In genomic region chr1:89245202-89246003, GRCm38 (mm10) we compare ENCODE assay signal across 13 mouse cellular contexts.
A peak's percentile ranks its signal among the peaks of the same experiment; 100 is the strongest.
DNase-seq lines count a peak whose midpoint lies in the region; ATAC-seq and TF ChIP-seq lines count a peak whose summit lies in the region.
"Had no signal": no experiment of that assay in that cellular context is flagged by ENCODE, and none has a peak within 500 bp of the region (broad histone marks: within the 10 kb centered on the region; RNA-seq: fewer than 3 reads in every experiment).

No protein-coding gene starts in this region.

- H3K4me2 ChIP-seq in intestine, embryonic 15.5 days (replicated peaks) = no peak overlapping the region
- H3K4me2 ChIP-seq in intestine, embryonic 16.5 days (ENCODE audit: low read depth, low read length) = no peak overlapping the region
- no peak overlapping the region for H3K4me2 ChIP-seq in forebrain, embryonic 12.5 days
- H3K4me2 ChIP-seq in limb, embryonic 14.5 days (replicated peaks; ENCODE audit: low read depth, low read length, severe bottlenecking) = peak overlapping the region; percentile 24; the same call in 1 of the 2 replicates

- H3K4me3 ChIP-seq in intestine, embryonic 15.5 days (replicated peaks) = no peak overlapping the region
- no peak overlapping the region for H3K4me3 ChIP-seq in intestine, embryonic 16.5 days (ENCODE audit: low read length)
- no peak overlapping the region for H3K4me3 ChIP-seq in forebrain, embryonic 12.5 days (replicated peaks)
- no peak overlapping the region for H3K4me3 ChIP-seq in limb, embryonic 14.5 days (replicated peaks; ENCODE audit: low read length)

- no peak for TF ChIP-seq POLR2A in limb, embryonic 14.5 days (IDR thresholded peaks at IDR 0.05; ENCODE audit: borderline replicate concordance, extremely low read depth, insufficient read depth, insufficient read length)

- H3K9me3 ChIP-seq in intestine, embryonic 15.5 days = no peaks in the 10 kb centered on the region
- 0 out of 2 replicates have a peak, but pooled peaks cover 2% of the 10 kb centered on the region for H3K9me3 ChIP-seq in intestine, embryonic 16.5 days (ENCODE audit: control insufficient read depth, low read length)
- peaks cover 6% of the 10 kb centered on the region; the same call in 1 of the 2 replicates for H3K9me3 ChIP-seq in forebrain, embryonic 12.5 days
- H3K9me3 ChIP-seq in limb, embryonic 14.5 days (ENCODE audit: control insufficient read depth, low read length) = no peaks in the 10 kb centered on the region; the same call in 1 of the 2 replicates

- 0 out of 2 replicates have a peak overlapping the region, but pooled peaks have one; percentile 1 for H3K27ac ChIP-seq in intestine, embryonic 15.5 days
- no peak overlapping the region for H3K27ac ChIP-seq in intestine, embryonic 16.5 days (ENCODE audit: low read length)
- peak overlapping the region; percentile 37; the same call in 1 of the 2 replicates for H3K27ac ChIP-seq in forebrain, embryonic 12.5 days
- H3K27ac ChIP-seq in limb, embryonic 14.5 days (replicated peaks; ENCODE audit: low read depth, low read length) = no peak overlapping the region

- intact Hi-C loops in heart, postnatal 36 days (cut with DNase I) = no loop called here

- no peak overlapping the region for H3K9ac ChIP-seq in intestine, embryonic 15.5 days
- H3K9ac ChIP-seq in intestine, embryonic 16.5 days (ENCODE audit: low read depth, low read length) = no peak overlapping the region
- H3K9ac ChIP-seq in forebrain, embryonic 12.5 days = no peak overlapping the region
- H3K9ac ChIP-seq in limb, embryonic 14.5 days (ENCODE audit: low read depth, low read length, severe bottlenecking) = no peak overlapping the region

- peak; percentile 50 for DNase-seq in limb, embryonic 14.5 days (ENCODE audit: low spot score)
- DNase-seq in retina, postnatal 1 day = peak; percentile 55
- no peak for DNase-seq in right cerebral cortex, postnatal 36 days (ENCODE audit: low spot score in 2 of 2)
- no peak for DNase-seq in thymus, postnatal 10 days (ENCODE audit: low spot score in 2 of 2)
- DNase-seq in heart, postnatal 36 days = no peak
- DNase-seq: cerebellum, postnatal 25 days; heart, adult 18-20 months; kidney, adult 2 months; liver had no signal

- H3K36me3 ChIP-seq in intestine, embryonic 15.5 days = no peaks in the 10 kb centered on the region
- H3K36me3 ChIP-seq in intestine, embryonic 16.5 days (ENCODE audit: control insufficient read depth, insufficient read depth, low read length) = no peaks in the 10 kb centered on the region
- H3K36me3 ChIP-seq in forebrain, embryonic 12.5 days (replicated peaks) = no peaks in the 10 kb centered on the region
- no peaks in the 10 kb centered on the region for H3K36me3 ChIP-seq in limb, embryonic 14.5 days (ENCODE audit: control insufficient read depth, insufficient read depth, low read length)

- no peak for ATAC-seq in intestine, embryonic 15.5 days
- no peak for ATAC-seq in intestine, embryonic 16.5 days
- ATAC-seq in forebrain, embryonic 12.5 days (ENCODE audit: low FRiP score) = no peak
- no peak for ATAC-seq in limb, embryonic 14.5 days (ENCODE audit: low FRiP score, low read depth)
- ATAC-seq: CD4-positive, CD25-positive, alpha-beta regulatory T cell, adult 4 months had no signal

- no peaks in the 10 kb centered on the region for H3K27me3 ChIP-seq in intestine, embryonic 15.5 days (replicated peaks)
- H3K27me3 ChIP-seq in intestine, embryonic 16.5 days (replicated peaks; ENCODE audit: control insufficient read depth, insufficient read depth, low read length) = no peaks in the 10 kb centered on the region
- no peaks in the 10 kb centered on the region for H3K27me3 ChIP-seq in forebrain, embryonic 12.5 days
- H3K27me3 ChIP-seq in limb, embryonic 14.5 days (ENCODE audit: control insufficient read depth, insufficient read depth, low read length) = no peaks in the 10 kb centered on the region

- H3K4me1 ChIP-seq in intestine, embryonic 15.5 days (replicated peaks) = no peaks in the 10 kb centered on the region
- 0 out of 2 replicates have a peak, but pooled peaks cover 2% of the 10 kb centered on the region for H3K4me1 ChIP-seq in intestine, embryonic 16.5 days (ENCODE audit: control insufficient read depth, insufficient read depth, low read length)
- H3K4me1 ChIP-seq in forebrain, embryonic 12.5 days = peaks cover 9% of the 10 kb centered on the region
- H3K4me1 ChIP-seq in limb, embryonic 14.5 days (ENCODE audit: control insufficient read depth, insufficient read depth, low read length) = peaks cover 5% of the 10 kb centered on the region

- 26% methylated on average over 11 of the region's 11 CpGs for WGBS in intestine, embryonic 15.5 days
- WGBS in intestine, embryonic 16.5 days = 27% methylated on average over 11 of the region's 11 CpGs
- 40% methylated on average over 11 of the region's 11 CpGs for WGBS in forebrain, embryonic 12.5 days
- 17% methylated on average over 11 of the region's 11 CpGs for WGBS in limb, embryonic 14.5 days

Comparison
In these comparisons a context has a peak if more than half of its experiments do, and no peak if none do; other contexts are left out.
1. H3K27ac ChIP-seq: peak in intestine, embryonic 15.5 days (single experiment) and forebrain, embryonic 12.5 days (single experiment); none in intestine, embryonic 16.5 days (single experiment) and limb, embryonic 14.5 days (single experiment).
2. DNase-seq: peak in limb, embryonic 14.5 days (single experiment) and retina, postnatal 1 day (single experiment); none in right cerebral cortex, postnatal 36 days (0 of 2), thymus, postnatal 10 days (0 of 2) and heart, postnatal 36 days (0 of 2).